Mouse (Mus musculus) thymus, adult 2 months (tissue): ENCODE data around the gene Trpc4ap.

Experiments used
- CTCF ChIP-seq: fragments of 200-500 bp; IDR thresholded peaks from 2 replicates; pipeline ENCODE4 v1.5.1; 2012; ENCODE audit warnings: mild to moderate bottlenecking, control low read depth, low read length, moderate library complexity, borderline replicate concordance; ENCODE audit not compliant: control insufficient read depth, poor library complexity, insufficient read depth; ENCODE audit errors: extremely low read depth
- POLR2A ChIP-seq: fragments of 200-500 bp; IDR thresholded peaks from 2 replicates; pipeline ENCODE4 v1.6.1; 2012; ENCODE audit warnings: mild to moderate bottlenecking, low read length, control low read depth, moderate library complexity; ENCODE audit not compliant: control insufficient read depth, poor library complexity, insufficient read depth; ENCODE audit errors: extremely low read depth

GRCm38 (mm10) chr2:155645746-155646145 is 46.4 kb downstream of the Trpc4ap start:
- TF ChIP-seq CTCF (no peak), POLR2A (no peak)
